ENCODE assay signal across 20 mouse cellular contexts in the genomic region with DNA sequence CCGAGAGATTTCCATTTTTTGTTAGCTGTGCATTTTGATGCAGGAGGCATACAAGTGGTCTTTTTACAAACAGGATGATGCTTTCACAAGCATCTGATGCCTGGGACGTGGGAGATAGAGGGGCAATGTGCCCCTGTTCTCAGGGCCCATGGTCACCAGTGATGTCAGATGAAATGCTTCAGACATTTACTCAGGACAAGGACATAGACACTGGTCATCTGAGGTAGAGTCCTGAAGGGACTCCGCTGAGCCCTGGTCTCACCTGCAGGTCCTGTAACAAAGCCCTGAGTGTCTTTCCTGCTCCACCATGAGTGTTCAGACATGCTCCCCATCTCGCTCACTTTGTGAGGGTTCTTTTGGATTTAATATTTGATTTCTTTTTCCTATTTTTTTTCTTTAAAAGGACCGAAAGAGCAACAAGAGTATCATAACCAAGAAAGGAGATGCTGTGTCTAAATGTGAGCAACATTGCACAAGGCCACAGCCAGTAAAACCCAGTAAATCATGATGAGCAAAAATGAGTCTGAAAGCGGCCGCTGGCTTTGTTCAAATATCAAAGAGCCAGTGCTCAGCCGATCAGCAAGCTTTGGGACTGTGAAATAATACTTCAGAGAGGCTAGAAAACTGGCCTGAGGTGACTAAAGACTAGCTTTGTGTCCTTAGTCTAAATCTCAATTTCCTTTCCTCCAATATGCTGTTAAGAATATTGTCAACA.
"Had no signal": no experiment of that assay in that cellular context is flagged by ENCODE, and none has a peak within 500 bp of the region (broad histone marks: within the 10 kb centered on the region; RNA-seq: fewer than 3 reads in every experiment).

No protein-coding gene starts in this region.

- H3K4me3 ChIP-seq: layer of hippocampus, adult 2 months; limb, embryonic 10.5 days; limb, embryonic 13.5 days; liver, embryonic 12.5 days; liver, embryonic 15.5 days; lung, embryonic 15.5 days; myocyte; neural tube, embryonic 13.5 days had no signal

- H3K27me3 ChIP-seq: limb, embryonic 13.5 days; liver, embryonic 12.5 days; liver, embryonic 15.5 days; lung, embryonic 15.5 days; neural tube, embryonic 13.5 days had no signal

- H3K9me3 ChIP-seq: limb, embryonic 10.5 days; liver, embryonic 15.5 days; lung, embryonic 15.5 days; neural tube, embryonic 13.5 days had no signal

- ATAC-seq: liver, embryonic 12.5 days; midbrain, embryonic 16.5 days had no signal

- H3K27ac ChIP-seq: kidney, postnatal 0 days; layer of hippocampus, adult 2 months; limb, embryonic 10.5 days; limb, embryonic 13.5 days; liver, embryonic 12.5 days; liver, embryonic 15.5 days; lung, embryonic 15.5 days; neural tube, embryonic 13.5 days had no signal

- H3K36me3 ChIP-seq: limb, embryonic 10.5 days; limb, embryonic 13.5 days; liver, embryonic 12.5 days; liver, embryonic 15.5 days; lung, embryonic 15.5 days; neural tube, embryonic 13.5 days had no signal

- H3K4me1 ChIP-seq: limb, embryonic 10.5 days; limb, embryonic 13.5 days; liver, embryonic 12.5 days; liver, embryonic 15.5 days; lung, embryonic 15.5 days; neural tube, embryonic 13.5 days had no signal

- DNase-seq: kidney, postnatal 25 days; layer of hippocampus, adult 9-11 months; liver; lung, adult 18-20 months; lung, postnatal 10 days; lung, postnatal 36 days; retina, postnatal 1 day; right cerebral cortex, postnatal 25 days; thymus, adult 18-20 months; thymus, postnatal 4 days had no signal
